Mouse (Mus musculus) adrenal gland, adult 2 months (tissue): ENCODE data around the gene Dppa2. TPM values are rescaled to one million over a fixed set of nuclear protein-coding genes. Genes with fewer than 3 reads are reported as not detected.

Experiments
- DNase-seq: peaks from one replicate; pipeline ENCODE4 v3.0.0; 2021
- polyA plus RNA-seq: library from polyadenylated mRNA; depleted of rRNA; stranded (reverse); fragments of >200 nt; gene quantifications from 2 replicates; pipeline ENCODE4 v1.2.3, GENCODE M21; 2012; rRNA removed
- total RNA-seq, 2 experiments: library from RNA; stranded (reverse); gene quantifications; 2 replicates each; pipeline ENCODE4 v1.2.3; 2021

The Dppa2 gene
- total and polyA plus RNA-seq, 3 experiments: not detected

- DNase-seq: no peak
Observed at GRCm38 (mm10) chr16:48344193-48344592, 40.5 kb downstream of the Dppa2 start.

GRCm38 (mm10) chr16:48347246-48347645 lies 43.5 kb downstream of the Dppa2 start:
- DNase-seq: no peak

GRCm38 (mm10) chr16:48355716-48356115 lies 52.0 kb downstream of the Dppa2 start:
- DNase-seq: no peak

GRCm38 (mm10) chr16:48356417-48356816 lies 52.7 kb downstream of the Dppa2 start:
- peak; percentile 72 for DNase-seq

DNA sequence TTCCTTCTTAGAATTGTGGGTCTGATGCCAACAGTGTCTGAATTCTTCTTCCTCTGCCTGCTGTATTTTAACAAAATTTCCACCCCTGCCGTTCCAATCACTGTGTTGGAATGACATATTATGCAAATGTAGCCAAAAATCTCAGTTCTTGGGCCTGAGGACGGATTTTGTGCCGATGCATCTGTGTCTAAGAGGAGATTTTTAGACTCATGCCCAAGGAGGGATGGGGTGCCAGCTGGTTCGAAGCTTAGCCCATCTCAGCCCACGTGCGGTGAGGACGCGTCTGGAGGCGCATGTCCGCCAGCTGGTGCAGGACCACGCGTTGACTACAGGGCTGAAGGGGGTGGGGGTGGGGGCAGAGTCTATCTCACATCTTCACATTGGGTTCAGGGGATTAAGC lies 57.2 kb downstream of the Dppa2 start:
- DNase-seq: no peak

GRCm38 (mm10) chr16:48366801-48367200 lies 63.1 kb downstream of the Dppa2 start:
- no peak for DNase-seq

GRCm38 (mm10) chr16:48368096-48368495 lies 64.4 kb downstream of the Dppa2 start:
- DNase-seq: peak; percentile 56

Other genes starting within 250 kb of the Dppa2 start
- gene Dppa4, start 20.2 kb upstream of the Dppa2 start, total RNA-seq: not detected
- gene Dppa4, start 20.2 kb upstream of the Dppa2 start, polyA plus RNA-seq: not detected in 2 replicates
- not detected for gene Gm5485, start 108.5 kb downstream of the Dppa2 start, total RNA-seq
- not detected in 2 replicates for gene Gm5485, start 108.5 kb downstream of the Dppa2 start, polyA plus RNA-seq
- gene Morc1, start 127.3 kb downstream of the Dppa2 start, total RNA-seq: not detected
- gene Morc1, start 127.3 kb downstream of the Dppa2 start, polyA plus RNA-seq: not detected in 2 replicates